Mouse (Mus musculus): Measurements from ENCODE around the gene Wdfy3. TPM values are rescaled to one million over a fixed set of nuclear protein-coding genes. Genes with fewer than 3 reads are reported as not detected.

The Wdfy3 gene
- polyA plus RNA-seq, 1 experiment, result 24.5 TPM

DNA sequence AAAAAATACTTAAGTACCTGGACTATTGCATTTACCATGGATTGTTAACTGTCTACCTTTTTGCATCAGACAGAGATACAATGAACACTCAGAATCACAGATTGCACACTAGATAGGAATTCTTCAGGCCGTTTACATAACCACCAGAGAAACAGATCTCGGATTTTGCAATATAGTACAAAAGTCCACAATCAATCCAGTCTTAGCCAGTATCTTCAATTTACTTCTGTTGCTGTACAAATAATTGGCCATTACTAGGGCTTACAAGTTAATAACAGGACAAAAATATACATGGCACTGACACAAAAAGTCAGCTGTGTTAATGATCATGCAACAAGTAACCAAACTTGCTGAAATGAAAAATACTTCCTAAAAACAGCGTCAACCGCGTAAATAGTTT is 236.7 kb downstream of the Wdfy3 start:
- Histone ChIP-seq H3K36me3 (ENCODE audit: control insufficient read depth, insufficient read depth, low read length) (no peaks in the 10 kb centered on the region), H3K4me3 (ENCODE audit: control insufficient read depth, low read depth, low read length) (no peak overlapping the region), H3K4me1 (ENCODE audit: control insufficient read depth, insufficient read depth, low read length) (no peaks in the 10 kb centered on the region; the same call in 1 of the 2 replicates), H3K27me3 (ENCODE audit: control insufficient read depth, insufficient read depth, low read length) (no peaks in the 10 kb centered on the region), H3K27ac (ENCODE audit: control insufficient read depth, insufficient read depth, low read depth, low read length) (no peak overlapping the region)
- TF ChIP-seq POLR2A (IDR thresholded peaks at IDR 0.05; ENCODE audit: control insufficient read depth, low read depth, low read length) (no peak), CTCF (IDR thresholded peaks at IDR 0.05; ENCODE audit: control insufficient read depth, insufficient read depth, insufficient replicate concordance, low read depth, low read length) (no peak)

GRCm38 (mm10) chr5:101832042-101832441 is 237.7 kb downstream of the Wdfy3 start:
- no peak overlapping the region for H3K27ac ChIP-seq (ENCODE audit: control insufficient read depth, insufficient read depth, low read depth, low read length)
- H3K4me3 ChIP-seq (ENCODE audit: control insufficient read depth, low read depth, low read length), result no peak overlapping the region
- no peaks in the 10 kb centered on the region; the same call in 1 of the 2 replicates for H3K4me1 ChIP-seq (ENCODE audit: control insufficient read depth, insufficient read depth, low read length)
- no peaks in the 10 kb centered on the region for H3K36me3 ChIP-seq (ENCODE audit: control insufficient read depth, insufficient read depth, low read length)
- TF ChIP-seq POLR2A (IDR thresholded peaks at IDR 0.05; ENCODE audit: control insufficient read depth, low read depth, low read length), result no peak
- TF ChIP-seq CTCF (IDR thresholded peaks at IDR 0.05; ENCODE audit: control insufficient read depth, insufficient read depth, insufficient replicate concordance, low read depth, low read length), result no peak
- no peaks in the 10 kb centered on the region for H3K27me3 ChIP-seq (ENCODE audit: control insufficient read depth, insufficient read depth, low read length)

- Histone ChIP-seq H3K27me3 (ENCODE audit: control insufficient read depth, insufficient read depth, low read length) (no peaks in the 10 kb centered on the region), H3K4me3 (ENCODE audit: control insufficient read depth, low read depth, low read length) (no peak overlapping the region), H3K4me1 (ENCODE audit: control insufficient read depth, insufficient read depth, low read length) (peaks cover 2% of the 10 kb centered on the region), H3K27ac (ENCODE audit: control insufficient read depth, insufficient read depth, low read depth, low read length) (no peak overlapping the region), H3K36me3 (ENCODE audit: control insufficient read depth, insufficient read depth, low read length) (no peaks in the 10 kb centered on the region)
- TF ChIP-seq POLR2A (IDR thresholded peaks at IDR 0.05; ENCODE audit: control insufficient read depth, low read depth, low read length) (no peak), CTCF (IDR thresholded peaks at IDR 0.05; ENCODE audit: control insufficient read depth, insufficient read depth, insufficient replicate concordance, low read depth, low read length) (no peak)
Observed at GRCm38 (mm10) chr5:101830180-101830579, 239.5 kb downstream of the Wdfy3 start.

GRCm38 (mm10) chr5:101828932-101829331 is 240.8 kb downstream of the Wdfy3 start:
- peaks cover 2% of the 10 kb centered on the region for H3K4me1 ChIP-seq (ENCODE audit: control insufficient read depth, insufficient read depth, low read length)
- no peak overlapping the region for H3K4me3 ChIP-seq (ENCODE audit: control insufficient read depth, low read depth, low read length)
- no peak overlapping the region for H3K27ac ChIP-seq (ENCODE audit: control insufficient read depth, insufficient read depth, low read depth, low read length)
- H3K27me3 ChIP-seq (ENCODE audit: control insufficient read depth, insufficient read depth, low read length), result no peaks in the 10 kb centered on the region
- no peaks in the 10 kb centered on the region for H3K36me3 ChIP-seq (ENCODE audit: control insufficient read depth, insufficient read depth, low read length)
- TF ChIP-seq POLR2A (IDR thresholded peaks at IDR 0.05; ENCODE audit: control insufficient read depth, low read depth, low read length), result no peak
- TF ChIP-seq CTCF (IDR thresholded peaks at IDR 0.05; ENCODE audit: control insufficient read depth, insufficient read depth, insufficient replicate concordance, low read depth, low read length), result no peak

DNA sequence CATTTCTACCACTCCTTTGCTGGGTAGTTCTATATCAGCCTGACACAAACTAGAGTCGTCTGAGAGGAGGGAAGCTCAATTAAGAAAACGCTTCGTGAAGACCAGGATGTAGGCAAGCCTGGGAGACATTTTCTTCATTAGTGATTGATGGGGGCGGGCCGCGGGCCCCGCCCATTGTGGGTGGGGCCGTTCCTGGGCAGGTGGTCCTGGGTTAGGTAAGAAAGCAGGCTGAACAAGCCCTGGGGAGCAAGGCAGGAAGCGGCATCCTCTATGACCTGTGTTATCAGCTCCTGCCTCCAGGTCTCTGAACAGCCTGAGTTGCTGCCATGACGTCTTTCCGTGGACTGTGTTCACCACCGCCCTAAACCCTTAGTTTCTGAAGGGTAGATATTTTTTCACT is 242.2 kb downstream of the Wdfy3 start:
- Histone ChIP-seq H3K36me3 (ENCODE audit: control insufficient read depth, insufficient read depth, low read length) (no peaks in the 10 kb centered on the region), H3K27me3 (ENCODE audit: control insufficient read depth, insufficient read depth, low read length) (no peaks in the 10 kb centered on the region), H3K4me3 (ENCODE audit: control insufficient read depth, low read depth, low read length) (no peak overlapping the region), H3K4me1 (ENCODE audit: control insufficient read depth, insufficient read depth, low read length) (peaks cover 2% of the 10 kb centered on the region), H3K27ac (ENCODE audit: control insufficient read depth, insufficient read depth, low read depth, low read length) (no peak overlapping the region)
- no peak for TF ChIP-seq POLR2A (IDR thresholded peaks at IDR 0.05; ENCODE audit: control insufficient read depth, low read depth, low read length)
- TF ChIP-seq CTCF (IDR thresholded peaks at IDR 0.05; ENCODE audit: control insufficient read depth, insufficient read depth, insufficient replicate concordance, low read depth, low read length), result no peak

DNA sequence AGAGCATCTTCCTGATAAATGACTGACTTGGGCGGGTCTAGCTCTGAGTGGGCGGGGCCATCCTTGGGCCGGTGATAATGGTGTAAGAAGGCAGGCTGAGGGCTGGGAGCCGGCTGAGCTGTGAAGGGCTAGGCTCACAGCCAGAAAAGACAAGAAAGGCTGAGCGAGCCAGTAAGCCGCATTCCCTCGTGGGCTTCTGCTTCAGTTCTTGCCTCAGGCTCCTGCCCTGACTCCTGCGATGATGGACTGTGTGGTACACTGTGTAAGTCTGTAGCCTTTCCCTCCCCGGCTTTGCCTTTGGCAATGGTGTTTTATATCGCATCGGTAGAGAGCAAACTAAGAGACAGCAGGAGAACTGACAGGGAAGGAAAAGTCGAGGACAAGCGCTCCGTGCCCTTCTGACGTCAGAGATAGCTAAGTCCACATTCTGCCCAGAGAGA is 243.2 kb downstream of the Wdfy3 start:
- TF ChIP-seq POLR2A (IDR thresholded peaks at IDR 0.05; ENCODE audit: control insufficient read depth, low read depth, low read length), result no peak
- no peak for TF ChIP-seq CTCF (IDR thresholded peaks at IDR 0.05; ENCODE audit: control insufficient read depth, insufficient read depth, insufficient replicate concordance, low read depth, low read length)
- H3K4me3 ChIP-seq (ENCODE audit: control insufficient read depth, low read depth, low read length), result no peak overlapping the region
- peaks cover 2% of the 10 kb centered on the region for H3K4me1 ChIP-seq (ENCODE audit: control insufficient read depth, insufficient read depth, low read length)
- no peak overlapping the region for H3K27ac ChIP-seq (ENCODE audit: control insufficient read depth, insufficient read depth, low read depth, low read length)
- H3K36me3 ChIP-seq (ENCODE audit: control insufficient read depth, insufficient read depth, low read length), result no peaks in the 10 kb centered on the region
- no peaks in the 10 kb centered on the region for H3K27me3 ChIP-seq (ENCODE audit: control insufficient read depth, insufficient read depth, low read length)

- peaks cover 2% of the 10 kb centered on the region for H3K4me1 ChIP-seq (ENCODE audit: control insufficient read depth, insufficient read depth, low read length)
- no peak overlapping the region for H3K4me3 ChIP-seq (ENCODE audit: control insufficient read depth, low read depth, low read length)
- TF ChIP-seq CTCF (IDR thresholded peaks at IDR 0.05; ENCODE audit: control insufficient read depth, insufficient read depth, insufficient replicate concordance, low read depth, low read length) (no peak), POLR2A (IDR thresholded peaks at IDR 0.05; ENCODE audit: control insufficient read depth, low read depth, low read length) (no peak)
- no peak overlapping the region for H3K27ac ChIP-seq (ENCODE audit: control insufficient read depth, insufficient read depth, low read depth, low read length)
- H3K27me3 ChIP-seq (ENCODE audit: control insufficient read depth, insufficient read depth, low read length), result no peaks in the 10 kb centered on the region
- no peaks in the 10 kb centered on the region for H3K36me3 ChIP-seq (ENCODE audit: control insufficient read depth, insufficient read depth, low read length)
Observed at GRCm38 (mm10) chr5:101825111-101825911, 244.4 kb downstream of the Wdfy3 start.

All from testis, adult 2 months (tissue).